Mouse (Mus musculus): ENCODE data around the gene S100a5.

DNA sequence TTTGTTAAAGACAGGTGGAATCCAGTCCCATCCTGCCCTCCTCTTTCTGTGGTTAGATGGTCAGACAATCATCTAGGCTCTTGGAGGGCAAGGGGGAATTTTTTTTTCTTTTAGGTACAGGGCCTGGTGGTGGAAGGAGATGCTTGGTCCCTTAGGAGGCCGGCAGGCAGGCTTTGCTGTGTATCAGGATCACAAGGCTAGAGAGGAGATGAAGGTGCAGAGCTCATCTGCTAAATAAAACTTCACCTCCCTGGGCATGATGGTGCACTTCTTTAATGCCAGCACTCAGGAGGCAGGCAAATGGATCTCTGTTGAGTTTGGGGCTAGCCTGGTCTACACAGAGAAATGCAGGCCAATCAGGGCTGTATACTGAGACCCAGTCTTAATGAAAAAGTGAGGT, 7.6 kb downstream of the S100a5 start:
- TF ChIP-seq CTCF (IDR thresholded peaks at IDR 0.05; ENCODE audit: low read depth, low read length) (no peak), POLR2A (IDR thresholded peaks at IDR 0.05; ENCODE audit: borderline replicate concordance, low read depth, low read length) (no peak)
